Mouse (Mus musculus): ENCODE results near the gene Gsg1l.

Gene Gsg1l

GRCm38 (mm10) chr7:126031598-126032364 is 50.4 kb downstream of the Gsg1l start:
- DNase-seq (ENCODE audit: low read depth, low spot score) = no peak

DNA sequence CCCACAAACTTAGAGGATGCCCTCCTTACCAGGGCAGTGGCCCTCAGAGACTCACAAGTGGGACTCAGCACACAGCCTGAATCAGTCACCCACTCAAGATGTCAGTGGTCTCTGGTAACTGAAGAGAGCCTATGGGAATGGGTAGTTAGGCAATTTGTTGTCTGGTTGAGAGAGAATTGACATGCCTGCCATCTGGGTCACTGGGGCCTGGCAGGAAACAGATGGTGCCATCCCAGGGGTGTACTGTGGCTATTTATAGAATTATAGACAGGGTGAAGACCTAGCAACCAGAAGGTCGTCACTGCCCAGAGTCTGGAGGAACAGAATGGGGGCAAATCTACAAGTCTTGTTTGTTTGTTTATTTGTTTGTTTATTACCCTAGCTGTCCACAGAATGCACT is 54.8 kb downstream of the Gsg1l start:
- no peak for DNase-seq (ENCODE audit: low read depth, low spot score)

DNA sequence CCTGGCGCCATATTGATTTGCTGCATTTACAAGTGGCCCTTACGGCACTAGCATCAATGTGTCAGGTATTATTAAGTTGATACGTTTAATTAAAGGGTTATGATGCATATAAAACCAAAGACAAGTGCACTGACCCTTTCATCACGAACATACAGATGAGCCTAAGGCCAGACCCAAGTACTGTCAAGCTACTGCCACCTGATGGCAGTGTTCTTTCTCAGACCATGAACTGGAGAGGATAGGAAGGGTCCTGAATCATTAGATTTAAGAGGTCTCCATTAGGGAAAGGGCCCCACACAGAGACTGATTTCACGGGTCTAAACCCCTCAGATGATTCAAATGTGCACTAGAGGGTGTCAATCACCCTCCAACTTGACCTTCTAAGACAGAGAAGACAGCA is 55.6 kb downstream of the Gsg1l start:
- DNase-seq (ENCODE audit: low read depth, low spot score) = no peak

GRCm38 (mm10) chr7:126019966-126020365 is 62.2 kb downstream of the Gsg1l start:
- DNase-seq (ENCODE audit: low read depth, low spot score) = no peak

- DNase-seq (ENCODE audit: low read depth, low spot score) = no peak
Measured at GRCm38 (mm10) chr7:126019321-126019720, 62.9 kb downstream of the Gsg1l start.

DNA sequence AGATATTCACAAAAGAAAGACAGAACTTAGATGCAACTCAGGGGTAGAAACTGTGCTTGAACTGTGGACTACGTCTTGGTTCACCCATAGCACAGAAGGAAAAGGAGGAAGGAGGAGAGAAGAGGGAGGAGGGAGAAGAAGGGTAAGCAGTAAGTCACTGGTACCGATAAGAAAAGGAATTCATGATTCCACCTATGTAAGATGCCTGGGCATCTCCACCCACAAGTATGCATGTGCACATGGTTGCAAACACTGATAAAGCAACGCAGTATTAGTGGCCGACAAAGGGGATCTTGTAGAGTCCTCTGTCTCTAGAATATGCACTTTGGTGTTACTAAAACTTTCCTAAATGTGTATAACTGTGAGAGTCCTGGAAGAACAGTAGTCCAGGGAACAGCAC is 64.8 kb downstream of the Gsg1l start:
- no peak for DNase-seq (ENCODE audit: low read depth, low spot score)

DNA sequence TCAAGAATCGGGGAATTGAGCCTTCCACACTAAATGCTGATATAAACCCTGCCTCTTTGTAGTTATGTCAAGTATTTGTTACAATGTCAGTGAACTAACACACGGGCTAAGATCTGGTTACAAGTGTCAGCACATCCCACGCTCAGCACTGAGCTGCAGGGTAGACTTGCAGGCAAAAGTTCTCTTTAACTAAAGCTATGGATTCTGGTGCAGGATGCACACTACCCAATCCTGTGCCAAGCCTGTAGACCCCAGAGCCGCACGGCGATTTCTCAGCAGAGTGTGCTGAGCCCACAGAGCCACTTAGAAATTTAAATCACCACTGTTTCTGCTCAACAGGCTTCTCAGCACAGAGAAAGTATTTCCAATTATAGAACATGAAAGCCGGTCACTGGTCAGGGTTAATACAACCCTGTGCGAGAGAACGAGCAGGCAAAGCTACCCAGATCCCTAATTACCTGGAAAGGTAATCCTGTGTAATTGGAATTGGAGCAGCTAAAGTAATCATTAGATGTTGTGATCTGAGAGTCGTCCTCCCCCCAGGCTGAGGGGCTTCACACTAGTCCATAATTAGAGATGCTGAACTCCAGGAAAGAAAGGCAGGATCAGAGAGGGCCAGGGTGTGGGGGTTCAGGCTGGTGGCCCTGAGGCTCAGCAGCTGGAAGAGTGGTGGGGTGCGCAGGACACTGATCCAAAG is 69.7 kb downstream of the Gsg1l start:
- no peak for DNase-seq (ENCODE audit: low read depth, low spot score)

- DNase-seq (ENCODE audit: low read depth, low spot score) = no peak
Measured at GRCm38 (mm10) chr7:126008789-126009148, 73.4 kb downstream of the Gsg1l start.

- DNase-seq (ENCODE audit: low read depth, low spot score) = no peak
Measured at GRCm38 (mm10) chr7:126008139-126008788, 73.9 kb downstream of the Gsg1l start.

- DNase-seq (ENCODE audit: low read depth, low spot score) = no peak
Measured at GRCm38 (mm10) chr7:126007132-126007910, 74.9 kb downstream of the Gsg1l start.

- no peak for DNase-seq (ENCODE audit: low read depth, low spot score)
Measured at GRCm38 (mm10) chr7:126005274-126005673, 76.9 kb downstream of the Gsg1l start.

- no peak for DNase-seq (ENCODE audit: low read depth, low spot score)
Measured at GRCm38 (mm10) chr7:126001683-126002082, 80.5 kb downstream of the Gsg1l start.

DNA sequence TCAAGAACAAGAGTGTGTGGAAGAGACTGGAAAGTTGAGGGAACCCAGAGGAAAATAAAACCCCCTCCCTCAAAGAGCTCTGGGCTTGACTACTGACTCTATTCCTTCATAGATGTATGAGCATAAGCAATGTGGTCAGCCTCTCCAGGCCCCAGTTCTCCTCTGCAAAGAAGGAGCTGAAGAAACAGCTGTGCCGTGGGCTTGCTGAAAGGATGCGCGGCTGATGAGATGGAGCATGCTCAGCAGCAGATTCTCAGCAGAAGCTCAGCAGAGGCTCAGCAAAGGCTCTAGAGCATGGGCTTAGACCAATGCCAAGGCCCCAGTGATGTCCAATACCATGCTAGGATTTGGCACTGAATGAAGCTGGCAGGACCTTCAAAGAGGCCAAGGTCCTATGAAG is 82.3 kb downstream of the Gsg1l start:
- DNase-seq (ENCODE audit: low read depth, low spot score) = no peak

DNA sequence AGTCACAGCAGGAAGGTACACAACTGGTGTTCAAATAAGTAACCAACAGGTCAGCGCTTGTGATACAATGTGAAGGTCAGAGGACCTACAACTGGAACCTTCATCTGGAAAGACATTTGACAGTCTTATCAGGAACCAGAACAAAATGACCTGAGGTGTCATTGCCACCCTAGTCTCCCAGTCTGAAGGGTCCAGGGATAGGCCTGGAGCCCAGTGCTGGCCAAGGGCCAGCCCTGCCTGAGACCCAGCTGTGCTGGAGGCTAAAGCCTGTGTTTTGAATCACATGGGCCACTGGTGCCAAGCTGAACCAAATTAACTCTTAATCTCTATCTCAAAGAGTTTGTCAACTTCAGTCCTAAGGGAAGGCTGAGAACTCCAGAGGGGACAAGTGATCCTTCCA is 86.1 kb downstream of the Gsg1l start:
- DNase-seq (ENCODE audit: low read depth, low spot score) = no peak

DNA sequence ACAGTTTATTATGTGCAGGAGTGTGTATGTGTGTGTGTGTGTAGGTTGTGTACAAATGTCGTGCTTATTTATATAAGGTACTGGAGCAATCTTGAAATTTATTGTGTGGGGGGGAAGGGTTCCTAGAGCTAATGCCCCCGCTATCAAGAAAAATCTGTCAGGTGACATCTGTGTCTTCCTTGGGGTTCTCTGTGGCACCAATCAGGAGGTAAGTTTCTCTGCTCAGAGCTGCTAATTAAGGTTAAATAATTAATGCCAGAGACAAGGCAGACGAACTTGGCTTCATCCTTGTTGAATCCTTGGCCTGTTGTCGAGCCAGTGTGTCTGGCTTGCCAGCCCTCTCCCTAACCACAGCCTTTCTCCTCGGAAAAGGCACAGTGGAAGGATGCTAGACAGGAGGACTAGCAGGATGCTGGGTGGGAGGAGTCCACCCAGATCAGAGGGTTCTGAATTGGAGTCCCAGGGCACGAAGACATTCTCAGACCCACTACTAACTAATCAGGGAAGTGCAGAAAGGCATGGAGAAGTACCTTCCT is 89.8 kb downstream of the Gsg1l start:
- no peak for DNase-seq (ENCODE audit: low read depth, low spot score)

- no peak for DNase-seq (ENCODE audit: low read depth, low spot score)
Measured at GRCm38 (mm10) chr7:125991846-125992245, 90.4 kb downstream of the Gsg1l start.

- DNase-seq (ENCODE audit: low read depth, low spot score) = no peak
Measured at GRCm38 (mm10) chr7:125989969-125990368, 92.2 kb downstream of the Gsg1l start.

- no peak for DNase-seq (ENCODE audit: low read depth, low spot score)
Measured at GRCm38 (mm10) chr7:125989489-125989888, 92.7 kb downstream of the Gsg1l start.

DNA sequence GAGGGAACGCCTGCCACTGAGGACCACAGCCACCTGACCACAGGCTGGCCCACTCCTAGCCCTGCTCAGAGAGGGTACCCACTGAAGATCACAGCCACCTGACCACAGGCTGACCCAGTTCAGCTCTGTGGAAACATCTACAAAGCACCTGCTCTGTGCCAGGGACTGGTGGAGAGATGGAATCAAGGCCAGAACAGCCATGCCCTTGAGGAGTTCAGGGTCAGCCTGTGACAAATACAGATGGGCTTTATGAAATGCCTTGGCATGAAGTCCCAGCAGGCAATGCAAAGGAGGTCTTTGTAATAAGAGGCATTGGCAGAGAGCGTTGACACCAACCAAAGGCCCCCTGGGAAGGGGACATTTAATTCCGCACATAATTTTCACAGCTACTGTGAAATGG is 93.9 kb downstream of the Gsg1l start:
- DNase-seq (ENCODE audit: low read depth, low spot score) = no peak

DNA sequence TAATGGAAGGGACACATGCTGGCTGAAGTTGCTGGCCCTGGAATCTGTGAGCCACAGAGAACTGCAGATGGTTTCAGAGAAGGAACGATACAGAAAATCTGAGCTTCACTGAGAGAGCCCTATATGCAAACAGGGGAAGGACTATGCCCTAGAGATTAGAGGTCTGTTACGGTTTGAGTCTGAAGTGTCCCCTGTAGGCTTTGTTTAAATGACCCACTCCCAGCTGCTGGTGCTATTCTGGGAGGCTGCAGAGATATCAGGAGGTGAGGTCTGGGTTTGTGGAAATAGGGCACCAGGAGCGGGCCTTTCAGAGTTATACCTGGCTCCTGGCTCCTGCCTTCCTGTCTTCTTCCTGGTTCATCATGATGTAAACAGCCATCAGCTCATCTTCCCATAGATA is 95.1 kb downstream of the Gsg1l start:
- DNase-seq (ENCODE audit: low read depth, low spot score) = no peak

DNA sequence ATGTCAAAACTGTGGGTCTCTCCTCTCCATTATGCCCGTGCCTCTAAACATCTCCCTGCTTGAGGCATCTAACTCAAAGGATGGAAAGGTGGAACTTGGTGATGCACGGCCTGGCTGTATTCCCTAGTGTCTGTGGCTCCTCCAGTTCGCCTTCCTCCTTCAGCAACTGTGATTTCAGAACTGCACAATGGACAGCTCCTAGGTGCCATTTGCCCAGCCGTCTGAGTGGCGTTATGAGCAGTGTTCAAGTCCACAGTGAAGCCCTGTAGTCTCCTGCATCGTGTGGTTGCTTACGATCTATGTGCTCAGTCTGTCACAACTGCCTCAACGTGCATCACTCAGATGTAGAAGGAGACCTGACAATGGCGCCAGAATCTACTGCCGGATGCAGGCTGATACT is 96.6 kb downstream of the Gsg1l start:
- peak; percentile 35 for DNase-seq (ENCODE audit: low read depth, low spot score)
